Mouse (Mus musculus) liver, embryonic 13.5 days (tissue): ENCODE data around the gene Gatad1. TPM values are rescaled to one million over a fixed set of nuclear protein-coding genes. Genes with fewer than 3 reads are reported as not detected.
A peak's percentile ranks its signal among the peaks of the same experiment; 100 is the strongest.

Experiments used
- ATAC-seq: fragments of 200-750 bp; cut with Nextera tagmentation; 2 replicates; pipeline ENCODE4 v1.8.0; 2017; ENCODE audit warnings: low read depth, mild to moderate bottlenecking, moderate number of reproducible peaks, moderate library complexity
- DNase-seq: peaks from one replicate; pipeline ENCODE4 v3.0.0; 2022
- H3K27ac ChIP-seq: fragments of 300-500 bp; sonication (generic); 2 replicates; pipeline ENCODE4 v1.5.1; 2015; ENCODE audit warnings: moderate library complexity, mild to moderate bottlenecking, inconsistent platforms
- H3K27me3 ChIP-seq: fragments of 300-500 bp; sonication (generic); 2 replicates; pipeline ENCODE4 v1.6.1; 2015; ENCODE audit warnings: mild to moderate bottlenecking, inconsistent platforms
- H3K36me3 ChIP-seq: fragments of 300-500 bp; sonication (generic); 2 replicates; pipeline ENCODE4 v1.6.1; 2015; ENCODE audit warnings: mild to moderate bottlenecking, inconsistent platforms
- H3K4me1 ChIP-seq: fragments of 300-500 bp; sonication (generic); replicated peaks from 2 replicates; pipeline ENCODE4 v1.6.1; 2015; ENCODE audit warnings: inconsistent platforms
- H3K4me2 ChIP-seq: fragments of 300-500 bp; sonication (generic); 2 replicates; pipeline ENCODE4 v1.6.1; 2015; ENCODE audit warnings: inconsistent platforms, mild to moderate bottlenecking, moderate library complexity
- H3K4me3 ChIP-seq: fragments of 300-500 bp; sonication (generic); replicated peaks from 2 replicates; pipeline ENCODE4 v1.5.1; 2015; ENCODE audit warnings: mild to moderate bottlenecking, inconsistent platforms
- H3K9ac ChIP-seq: fragments of 300-500 bp; sonication (generic); 2 replicates; pipeline ENCODE4 v1.6.1; 2015; ENCODE audit warnings: mild to moderate bottlenecking, inconsistent platforms
- H3K9me3 ChIP-seq: fragments of 300-500 bp; sonication (generic); replicated peaks from 2 replicates; pipeline ENCODE4 v1.6.1; 2016; ENCODE audit warnings: inconsistent platforms
- WGBS: fragments of 180-500 bp; shearing (Covaris S2); methylation state at CpG from one replicate; pipeline ENCODE4 v1.1.7; 2015; ENCODE audit not compliant: insufficient replicate concordance; 5-methylcytosine and 5-hydroxymethylcytosine counted together
- polyA plus RNA-seq: library from polyadenylated mRNA; unstranded; fragments of >200 nt; fragmentation: Nextera tagmentation; extraction: Ambion mirVana; gene quantifications from 2 replicates; pipeline ENCODE4 v1.2.1, GENCODE M21; 2015

The Gatad1 gene
- 32.2 and 32.9 TPM in 2 replicates for polyA plus RNA-seq

DNA sequence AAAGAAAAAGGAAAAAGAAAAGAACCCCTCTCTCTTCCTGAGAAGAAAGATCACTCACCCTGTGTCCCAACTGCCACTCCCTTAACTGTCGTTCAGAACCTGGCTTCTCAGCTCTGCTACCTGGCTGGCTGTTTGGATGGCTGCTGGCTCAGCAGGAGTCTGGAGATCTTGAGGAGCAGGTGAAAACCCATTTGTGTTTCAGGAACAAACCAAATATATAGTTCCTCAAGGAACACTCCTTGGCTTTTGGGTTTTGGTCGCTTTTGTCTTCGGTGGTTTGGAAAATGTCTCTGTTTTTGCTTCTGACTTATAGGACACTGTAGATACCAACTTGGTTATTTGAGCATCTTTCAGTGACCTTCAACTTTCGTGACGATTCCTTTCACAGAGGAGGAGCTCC lies at the start of gene Gatad1:
Gatad1 (minus strand) TSS at position 101 of the 400 bp plus-strand sequence.
- Histone ChIP-seq H3K4me2 (no peak within 1 kb of the TSS), H3K4me3 (no peak within 1 kb of the TSS), H3K27me3 (no peaks in the 10 kb centered on the region), H3K9me3 (no peaks in the 10 kb centered on the region; the same call in 1 of the 2 replicates), H3K4me1 (no peaks in the 10 kb centered on the region), H3K27ac (no peak within 1 kb of the TSS), H3K36me3 (no peaks in the 10 kb centered on the region), H3K9ac (no peak within 1 kb of the TSS)
- WGBS, result 64% methylated on average over 5 of the region's 5 CpGs
- no peak for ATAC-seq
- no peak for DNase-seq

- 88% methylated on average over 4 of the region's 4 CpGs for WGBS
- no peak overlapping the region for H3K9ac ChIP-seq
- ATAC-seq (no peak), DNase-seq (no peak)
- no peaks in the 10 kb centered on the region for H3K27me3 ChIP-seq
- peaks cover 36% of the 10 kb centered on the region for H3K36me3 ChIP-seq
- no peak overlapping the region for H3K4me2 ChIP-seq
- no peaks in the 10 kb centered on the region for H3K4me1 ChIP-seq
- H3K9me3 ChIP-seq, result no peaks in the 10 kb centered on the region
- no peak overlapping the region for H3K4me3 ChIP-seq
- H3K27ac ChIP-seq, result no peak overlapping the region
These were observed 45.2 kb upstream of the Gatad1 start for GRCm38 (mm10) chr5:3702180-3702579.

- no peak for ATAC-seq
- Histone ChIP-seq H3K4me2 (no peak overlapping the region), H3K27me3 (no peaks in the 10 kb centered on the region), H3K9ac (no peak overlapping the region), H3K4me1 (no peaks in the 10 kb centered on the region), H3K36me3 (peaks cover 30% of the 10 kb centered on the region), H3K4me3 (no peak overlapping the region), H3K27ac (no peak overlapping the region), H3K9me3 (no peaks in the 10 kb centered on the region)
- DNase-seq, result no peak
- WGBS, result 80% methylated on average over 5 of the region's 5 CpGs
These were observed 43.0 kb upstream of the Gatad1 start for GRCm38 (mm10) chr5:3700025-3700424.

- no peak for DNase-seq
- no peak overlapping the region for H3K9ac ChIP-seq
- H3K9me3 ChIP-seq, result no peaks in the 10 kb centered on the region
- peaks cover 47% of the 10 kb centered on the region for H3K36me3 ChIP-seq
- H3K4me2 ChIP-seq, result no peak overlapping the region
- no peaks in the 10 kb centered on the region for H3K27me3 ChIP-seq
- no peak overlapping the region for H3K4me3 ChIP-seq
- no peak for ATAC-seq
- H3K27ac ChIP-seq, result no peak overlapping the region
- WGBS, result 68% methylated on average over 3 of the region's 3 CpGs
- H3K4me1 ChIP-seq, result no peaks in the 10 kb centered on the region
These were observed 39.0 kb upstream of the Gatad1 start for GRCm38 (mm10) chr5:3696031-3696430.

DNA sequence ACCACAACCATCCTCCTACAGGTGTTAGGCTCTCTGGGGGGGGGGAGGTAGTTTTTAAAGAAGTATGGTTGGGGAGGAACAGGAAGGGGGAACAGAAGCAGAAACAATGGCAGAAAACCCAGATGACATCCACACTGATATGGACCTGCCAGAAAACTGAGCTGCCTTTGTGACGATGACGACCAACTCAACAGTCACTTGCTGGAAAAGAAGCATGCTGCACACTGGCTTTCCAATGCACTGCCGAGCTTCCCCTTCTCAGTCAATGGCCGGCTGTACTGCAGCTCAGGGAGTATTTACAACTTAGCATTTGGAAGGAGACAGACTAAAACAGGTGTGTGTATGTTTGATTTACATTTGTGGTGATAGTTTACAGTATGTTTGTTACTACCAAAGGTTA lies 38.2 kb upstream of the Gatad1 start:
- no peak for DNase-seq
- Histone ChIP-seq H3K27ac (no peak overlapping the region), H3K4me3 (no peak overlapping the region), H3K9ac (no peak overlapping the region), H3K4me2 (no peak overlapping the region), H3K4me1 (no peaks in the 10 kb centered on the region), H3K9me3 (no peaks in the 10 kb centered on the region), H3K36me3 (peaks cover 46% of the 10 kb centered on the region), H3K27me3 (no peaks in the 10 kb centered on the region)
- no peak for ATAC-seq
- 69% methylated on average over 4 of the region's 4 CpGs for WGBS

GRCm38 (mm10) chr5:3692956-3693355 lies 36.0 kb upstream of the Gatad1 start:
- H3K9ac ChIP-seq, result no peak overlapping the region
- DNase-seq, result no peak
- H3K27me3 ChIP-seq, result no peaks in the 10 kb centered on the region
- no peak overlapping the region for H3K27ac ChIP-seq
- H3K4me1 ChIP-seq, result no peaks in the 10 kb centered on the region
- ATAC-seq, result no peak
- H3K4me2 ChIP-seq, result no peak overlapping the region
- WGBS, result 86% methylated on average over 9 of the region's 9 CpGs
- no peaks in the 10 kb centered on the region for H3K9me3 ChIP-seq
- peaks cover 44% of the 10 kb centered on the region for H3K36me3 ChIP-seq
- no peak overlapping the region for H3K4me3 ChIP-seq

DNA sequence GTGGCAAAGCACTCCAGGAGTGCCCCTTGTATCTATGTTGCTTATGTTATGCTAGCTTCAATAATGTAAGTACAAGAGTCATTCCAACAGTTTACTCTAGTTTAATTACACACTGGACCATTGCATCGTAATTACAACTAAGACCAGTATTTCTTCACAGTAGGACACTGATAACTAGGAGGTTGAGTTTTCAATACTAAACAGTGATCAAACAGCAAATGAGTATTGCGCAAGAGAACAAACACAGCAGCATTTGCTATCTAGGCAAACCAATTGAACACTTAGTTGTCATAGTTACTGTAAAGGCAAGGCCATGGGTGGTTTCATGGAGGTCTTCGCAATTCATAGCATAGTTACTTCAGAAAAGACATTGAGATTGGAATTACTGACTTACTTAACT lies 34.3 kb upstream of the Gatad1 start:
- Histone ChIP-seq H3K36me3 (peaks cover 36% of the 10 kb centered on the region), H3K9me3 (no peaks in the 10 kb centered on the region), H3K9ac (no peak overlapping the region), H3K27me3 (no peaks in the 10 kb centered on the region), H3K4me3 (no peak overlapping the region), H3K4me1 (no peaks in the 10 kb centered on the region), H3K4me2 (no peak overlapping the region), H3K27ac (no peak overlapping the region)
- ATAC-seq (no peak), DNase-seq (no peak)
- WGBS, result 89% methylated on average over 3 of the region's 3 CpGs

- Histone ChIP-seq H3K36me3 (peaks cover 25% of the 10 kb centered on the region), H3K4me3 (no peak overlapping the region), H3K27ac (no peak overlapping the region), H3K27me3 (no peaks in the 10 kb centered on the region), H3K9ac (no peak overlapping the region), H3K4me1 (no peaks in the 10 kb centered on the region), H3K9me3 (no peaks in the 10 kb centered on the region), H3K4me2 (no peak overlapping the region)
- no peak for ATAC-seq
- DNase-seq, result no peak
- 80% methylated on average over 8 of the region's 8 CpGs for WGBS
These were observed 31.3 kb upstream of the Gatad1 start for GRCm38 (mm10) chr5:3688298-3688697.

GRCm38 (mm10) chr5:3669938-3670554 lies 13.1 kb upstream of the Gatad1 start:
- ATAC-seq (peak; percentile 72), DNase-seq (no peak)
- Histone ChIP-seq H3K9me3 (no peaks in the 10 kb centered on the region), H3K9ac (no peak overlapping the region), H3K27me3 (no peaks in the 10 kb centered on the region), H3K36me3 (no peaks in the 10 kb centered on the region), H3K4me2 (peak overlapping the region; percentile 19; the same call in 1 of the 2 replicates), H3K4me3 (no peak overlapping the region), H3K27ac (no peak overlapping the region), H3K4me1 (peaks cover 12% of the 10 kb centered on the region)
- 26% methylated on average over 6 of the region's 6 CpGs for WGBS

- no peak for DNase-seq
- H3K36me3 ChIP-seq, result no peaks in the 10 kb centered on the region
- no peak overlapping the region for H3K27ac ChIP-seq
- H3K4me2 ChIP-seq, result no peak overlapping the region
- no peak overlapping the region for H3K4me3 ChIP-seq
- peaks cover 12% of the 10 kb centered on the region for H3K4me1 ChIP-seq
- ATAC-seq, result no peak
- WGBS, result 56% methylated on average over 12 of the region's 12 CpGs
- H3K9ac ChIP-seq, result no peak overlapping the region
- H3K9me3 ChIP-seq, result no peaks in the 10 kb centered on the region
- H3K27me3 ChIP-seq, result no peaks in the 10 kb centered on the region
These were observed 9.6 kb upstream of the Gatad1 start for GRCm38 (mm10) chr5:3666585-3666984.

DNA sequence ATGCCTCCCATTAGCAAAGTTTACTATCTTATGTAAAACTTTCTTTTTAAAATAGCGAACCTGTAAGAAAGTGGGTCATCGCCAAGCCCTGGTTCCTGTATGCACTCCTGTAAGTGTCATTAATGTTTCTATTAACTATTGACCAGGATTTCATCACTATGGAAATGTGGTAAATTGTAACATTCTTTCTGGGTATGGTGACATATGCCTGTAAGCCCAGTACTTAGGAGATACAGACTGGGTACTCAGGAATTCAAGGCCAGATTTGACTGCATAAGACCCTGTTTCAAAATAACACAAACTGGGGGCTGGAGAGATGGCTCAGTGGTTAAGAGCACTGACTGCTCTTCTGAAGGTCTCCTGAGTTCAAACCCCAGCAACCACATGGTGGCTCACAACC lies 8.2 kb upstream of the Gatad1 start:
- no peak overlapping the region for H3K4me2 ChIP-seq
- 73% methylated on average over 2 of the region's 2 CpGs for WGBS
- no peaks in the 10 kb centered on the region for H3K9me3 ChIP-seq
- no peaks in the 10 kb centered on the region for H3K36me3 ChIP-seq
- DNase-seq (no peak), ATAC-seq (no peak)
- H3K27me3 ChIP-seq, result no peaks in the 10 kb centered on the region
- H3K9ac ChIP-seq, result no peak overlapping the region
- no peak overlapping the region for H3K4me3 ChIP-seq
- peaks cover 9% of the 10 kb centered on the region for H3K4me1 ChIP-seq
- H3K27ac ChIP-seq, result no peak overlapping the region

DNA sequence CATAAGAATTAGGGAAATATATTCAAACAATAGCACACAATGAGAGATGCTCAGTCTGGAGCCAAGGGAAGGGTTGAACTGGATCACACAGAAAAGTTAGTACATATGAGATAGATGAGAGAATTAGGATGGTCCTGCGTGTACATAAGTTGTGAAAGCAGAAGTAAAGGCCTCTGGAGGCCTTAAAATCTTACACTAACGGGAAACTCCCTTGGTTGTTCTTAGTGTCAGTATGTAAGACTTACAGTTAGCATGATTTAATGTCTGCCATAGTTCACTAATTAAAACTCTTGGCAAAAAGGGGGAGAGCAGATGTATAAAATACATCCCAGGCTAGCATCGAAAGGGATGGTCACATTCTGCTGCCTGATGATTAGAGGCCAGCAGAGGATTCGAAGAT lies 3.2 kb downstream of the Gatad1 start:
- Histone ChIP-seq H3K4me1 (peaks cover 9% of the 10 kb centered on the region), H3K27me3 (no peaks in the 10 kb centered on the region), H3K9me3 (no peaks in the 10 kb centered on the region; the same call in 1 of the 2 replicates), H3K36me3 (no peaks in the 10 kb centered on the region), H3K9ac (no peak overlapping the region), H3K27ac (no peak overlapping the region), H3K4me2 (no peak overlapping the region), H3K4me3 (no peak overlapping the region)
- 68% methylated on average over 4 of the region's 4 CpGs for WGBS
- no peak for DNase-seq
- no peak for ATAC-seq
